Mouse (Mus musculus) forebrain, embryonic 12.5 days (tissue): ENCODE measurements around the gene Prkce. TPM values are rescaled to one million over a fixed set of nuclear protein-coding genes. Genes with fewer than 3 reads are reported as not detected.

Experiments
- ATAC-seq: fragments of 200-750 bp; cut with Nextera tagmentation; 2 replicates; pipeline ENCODE4 v1.8.0; 2017; ENCODE audit warnings: moderate TSS enrichment; ENCODE audit not compliant: low FRiP score
- H3K27ac ChIP-seq: fragments of 300-500 bp; sonication (generic); 2 replicates; pipeline ENCODE4 v1.5.1; 2016; ENCODE audit warnings: mild to moderate bottlenecking
- H3K27me3 ChIP-seq: fragments of 300-500 bp; sonication (generic); 2 replicates; pipeline ENCODE4 v1.6.1; 2016; ENCODE audit warnings: mild to moderate bottlenecking
- H3K36me3 ChIP-seq: fragments of 300-500 bp; sonication (generic); replicated peaks from 2 replicates; pipeline ENCODE4 v1.6.1; 2016; ENCODE audit warnings: mild to moderate bottlenecking
- H3K4me1 ChIP-seq: fragments of 300-500 bp; sonication (generic); 2 replicates; pipeline ENCODE4 v1.6.1; 2016
- H3K4me2 ChIP-seq: fragments of 300-500 bp; sonication (generic); 2 replicates; pipeline ENCODE4 v1.6.1; 2016; ENCODE audit warnings: mild to moderate bottlenecking, moderate library complexity
- H3K4me3 ChIP-seq: fragments of 300-500 bp; sonication (generic); replicated peaks from 2 replicates; pipeline ENCODE4 v1.5.1; 2016; ENCODE audit warnings: mild to moderate bottlenecking
- H3K9ac ChIP-seq: fragments of 300-500 bp; sonication (generic); 2 replicates; pipeline ENCODE4 v1.6.1; 2016; ENCODE audit warnings: mild to moderate bottlenecking
- H3K9me3 ChIP-seq: fragments of 300-500 bp; sonication (generic); 2 replicates; pipeline ENCODE4 v1.6.1; 2016
- WGBS: fragments of 180-500 bp; shearing (Covaris S2); methylation state at CpG from one replicate; pipeline ENCODE4 v1.1.7; 2016; 5-methylcytosine and 5-hydroxymethylcytosine counted together
- polyA plus RNA-seq: library from polyadenylated mRNA; unstranded; fragments of >200 nt; fragmentation: Nextera tagmentation; extraction: Ambion mirVana; gene quantifications from 2 replicates; pipeline ENCODE4 v1.2.1, GENCODE M21; 2016

Prkce gene
- polyA plus RNA-seq, 1 experiment from 2014 or later: 6.0 TPM

- H3K4me3 ChIP-seq: no peak overlapping the region
- H3K9ac ChIP-seq: no peak overlapping the region
- 96% methylated on average over 9 of the region's 9 CpGs for WGBS
- ATAC-seq: no peak
- no peaks in the 10 kb centered on the region for H3K36me3 ChIP-seq
- H3K4me2 ChIP-seq: no peak overlapping the region
- no peaks in the 10 kb centered on the region for H3K27me3 ChIP-seq
- H3K27ac ChIP-seq: no peak overlapping the region
- no peaks in the 10 kb centered on the region for H3K9me3 ChIP-seq
- no peaks in the 10 kb centered on the region for H3K4me1 ChIP-seq
These were observed 86.3 kb downstream of the Prkce start for GRCm38 (mm10) chr17:86253884-86254283.

DNA sequence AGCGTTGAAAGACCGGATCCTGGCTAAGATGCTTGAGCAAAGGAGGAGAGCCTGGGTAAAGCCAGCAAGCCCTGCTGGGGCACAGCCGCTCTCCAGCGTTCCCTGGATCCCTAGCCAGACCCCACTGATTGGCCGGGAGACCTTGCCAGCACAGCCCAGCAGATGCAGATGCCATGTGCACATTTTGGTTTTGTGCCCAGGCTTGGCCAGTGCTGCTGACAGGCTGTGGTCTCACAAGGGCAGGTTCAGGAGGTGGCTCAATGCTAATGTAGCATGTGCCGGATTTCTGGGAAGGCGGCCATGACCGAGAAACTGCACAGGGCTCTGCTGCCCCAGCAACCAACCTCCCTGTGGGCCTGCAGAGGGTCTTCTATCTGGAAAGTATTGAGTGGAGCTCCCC is 86.7 kb downstream of the Prkce start:
- no peak for ATAC-seq
- no peaks in the 10 kb centered on the region for H3K36me3 ChIP-seq

DNA sequence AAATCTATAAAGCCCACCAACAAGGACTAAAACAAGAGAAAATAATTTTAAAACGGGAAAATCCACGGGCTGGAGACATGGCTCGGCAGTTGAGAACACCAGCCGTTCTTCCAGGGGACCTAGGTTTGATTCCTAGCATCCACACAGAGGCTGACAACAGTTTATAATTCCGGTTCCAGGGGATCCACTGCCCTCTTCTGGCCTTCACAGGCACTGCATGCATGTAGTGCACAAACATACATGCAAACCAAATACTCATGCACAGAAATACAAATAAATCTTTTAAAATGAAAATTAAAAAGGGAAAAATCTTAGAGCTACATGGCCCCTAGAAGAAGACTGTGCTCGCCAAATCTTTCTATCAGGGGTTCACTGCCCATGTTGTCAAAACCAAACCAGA is 87.4 kb downstream of the Prkce start:
- H3K27ac ChIP-seq: no peak overlapping the region
- no peak overlapping the region for H3K4me3 ChIP-seq
- no peak overlapping the region for H3K4me2 ChIP-seq
- H3K9me3 ChIP-seq: no peaks in the 10 kb centered on the region
- no peak overlapping the region for H3K9ac ChIP-seq
- no peaks in the 10 kb centered on the region for H3K27me3 ChIP-seq
- no peaks in the 10 kb centered on the region for H3K4me1 ChIP-seq
- ATAC-seq: no peak
- 97% methylated on average over 6 of the region's 6 CpGs for WGBS
- H3K36me3 ChIP-seq: no peaks in the 10 kb centered on the region

More for the DNA sequence above, 86.7 kb downstream of the Prkce start:
- no peak overlapping the region for H3K4me3 ChIP-seq
- no peaks in the 10 kb centered on the region for H3K9me3 ChIP-seq
- no peaks in the 10 kb centered on the region for H3K27me3 ChIP-seq
- no peak overlapping the region for H3K4me2 ChIP-seq
- no peaks in the 10 kb centered on the region for H3K4me1 ChIP-seq
- H3K27ac ChIP-seq: no peak overlapping the region
- H3K9ac ChIP-seq: no peak overlapping the region
- WGBS: 92% methylated on average over 8 of the region's 8 CpGs

- H3K9me3 ChIP-seq: no peaks in the 10 kb centered on the region
- no peaks in the 10 kb centered on the region for H3K36me3 ChIP-seq
- H3K9ac ChIP-seq: no peak overlapping the region
- H3K27me3 ChIP-seq: no peaks in the 10 kb centered on the region
- whole genome bisulfite sequencing: 87% methylated on average over 10 of the region's 10 CpGs
- ATAC-seq: no peak
- H3K4me2 ChIP-seq: no peak overlapping the region
- H3K4me1 ChIP-seq: peaks cover 6% of the 10 kb centered on the region; the same call in 1 of the 2 replicates
- H3K4me3 ChIP-seq: no peak overlapping the region
- H3K27ac ChIP-seq: no peak overlapping the region
These were observed 89.1 kb downstream of the Prkce start for GRCm38 (mm10) chr17:86256730-86257131.

GRCm38 (mm10) chr17:86261067-86261466 is 93.5 kb downstream of the Prkce start:
- Histone ChIP-seq H3K4me3 (no peak overlapping the region), H3K9ac (no peak overlapping the region), H3K4me2 (no peak overlapping the region; the same call in 1 of the 2 replicates), H3K9me3 (no peaks in the 10 kb centered on the region), H3K4me1 (peaks cover 8% of the 10 kb centered on the region; the same call in 1 of the 2 replicates), H3K27me3 (no peaks in the 10 kb centered on the region), H3K27ac (no peak overlapping the region), H3K36me3 (no peaks in the 10 kb centered on the region)
- no peak for ATAC-seq
- WGBS: 44% methylated on average over 8 of the region's 8 CpGs

DNA sequence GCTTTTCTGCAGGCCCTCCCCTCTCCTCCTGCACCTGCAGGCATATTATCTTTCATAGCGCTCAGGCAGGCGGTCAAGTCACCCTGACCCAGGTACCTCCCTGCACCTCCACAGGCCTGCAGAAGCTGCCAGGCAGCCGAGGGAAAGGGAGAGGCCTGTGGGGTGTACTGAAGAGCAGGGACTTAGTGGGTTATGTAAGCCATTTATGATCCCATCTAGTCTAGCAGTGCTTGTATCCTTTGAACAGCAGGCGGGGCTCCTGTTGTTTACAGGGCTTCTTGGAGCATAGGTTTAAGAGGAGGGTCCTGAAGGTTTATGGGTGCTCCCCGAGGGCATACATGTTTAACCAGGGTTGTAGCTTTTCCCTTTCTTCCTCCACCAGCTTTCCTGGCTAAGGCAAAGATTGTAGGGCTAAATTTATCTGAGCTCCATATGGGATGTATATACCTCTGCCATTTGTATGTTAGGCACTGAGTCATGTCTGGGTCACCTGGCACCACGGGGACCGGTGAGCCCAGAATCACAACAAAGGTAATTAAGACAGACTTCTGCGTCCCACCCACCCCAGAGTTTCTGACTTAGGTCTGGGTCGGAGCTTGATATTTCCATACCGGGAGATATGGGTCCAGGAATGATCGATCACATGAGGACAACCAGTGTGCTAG is 96.5 kb downstream of the Prkce start:
- H3K4me1 ChIP-seq: peaks cover 8% of the 10 kb centered on the region; the same call in 1 of the 2 replicates
- H3K9ac ChIP-seq: no peak overlapping the region
- no peak overlapping the region for H3K4me3 ChIP-seq
- ATAC-seq: no peak
- H3K36me3 ChIP-seq: no peaks in the 10 kb centered on the region
- H3K27ac ChIP-seq: no peak overlapping the region
- H3K9me3 ChIP-seq: no peaks in the 10 kb centered on the region
- 88% methylated on average over 11 of the region's 11 CpGs for WGBS
- H3K27me3 ChIP-seq: no peaks in the 10 kb centered on the region
- H3K4me2 ChIP-seq: no peak overlapping the region

DNA sequence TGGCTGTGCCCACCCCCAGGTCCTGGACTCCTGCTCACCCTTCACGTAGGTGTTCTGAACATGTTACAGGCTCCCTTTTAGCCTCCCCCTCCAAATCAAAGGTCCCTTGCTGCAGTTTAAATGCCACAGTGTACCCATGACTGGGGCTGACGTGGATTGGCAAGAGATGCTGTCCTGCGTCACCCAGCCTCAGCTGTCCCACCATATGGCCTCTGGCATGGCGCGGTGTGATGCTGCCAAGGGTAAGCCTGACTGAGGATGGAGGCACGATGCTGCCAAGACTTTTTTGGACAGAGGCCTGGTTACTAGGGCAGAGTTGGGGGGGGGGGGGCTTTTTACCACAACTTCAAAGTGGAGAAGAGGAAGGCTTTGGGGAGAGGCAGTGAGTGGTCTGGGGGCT is 98.5 kb downstream of the Prkce start:
- no peak overlapping the region for H3K9ac ChIP-seq
- H3K27me3 ChIP-seq: no peaks in the 10 kb centered on the region
- 0 out of 2 replicates have a peak, but pooled peaks cover 6% of the 10 kb centered on the region for H3K4me1 ChIP-seq
- no peak overlapping the region for H3K4me2 ChIP-seq
- 88% methylated on average over 6 of the region's 6 CpGs for WGBS
- H3K36me3 ChIP-seq: no peaks in the 10 kb centered on the region
- no peaks in the 10 kb centered on the region for H3K9me3 ChIP-seq
- no peak overlapping the region for H3K27ac ChIP-seq
- no peak overlapping the region for H3K4me3 ChIP-seq
- no peak for ATAC-seq

DNA sequence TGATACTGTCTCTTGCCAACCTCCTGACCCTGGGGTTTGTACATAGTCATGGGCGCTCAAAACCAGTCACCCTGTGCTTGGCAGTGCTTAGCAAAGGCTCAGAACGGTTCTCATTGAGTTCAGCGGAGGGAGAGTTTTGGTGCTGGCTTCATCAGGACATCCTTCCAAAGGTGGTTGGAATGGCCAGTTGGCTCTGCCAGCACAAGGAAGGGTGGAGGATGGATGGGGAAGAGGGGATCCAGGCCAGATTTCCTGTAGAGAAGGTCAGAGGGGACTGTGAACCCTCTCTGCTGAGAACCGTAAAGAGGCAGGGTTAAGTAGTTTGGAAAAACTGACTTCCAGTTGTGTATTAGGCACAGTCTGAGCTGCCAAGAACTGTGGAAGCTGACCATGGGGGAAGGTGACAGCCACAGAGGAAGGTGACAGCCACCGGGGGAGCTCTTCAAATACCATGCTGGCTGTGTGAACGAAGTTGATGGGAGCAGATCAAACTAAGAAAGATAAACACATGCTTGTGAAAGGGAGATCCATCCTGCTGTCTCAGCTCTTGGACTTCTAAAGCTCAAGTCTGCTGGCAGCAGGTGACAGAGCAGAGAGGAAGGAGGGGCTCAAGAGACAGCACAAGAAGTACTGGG is 99.7 kb downstream of the Prkce start:
- ATAC-seq: no peak
- Histone ChIP-seq H3K27me3 (no peaks in the 10 kb centered on the region), H3K36me3 (no peaks in the 10 kb centered on the region), H3K4me1 (peaks cover 5% of the 10 kb centered on the region; the same call in 1 of the 2 replicates), H3K4me3 (no peak overlapping the region), H3K9me3 (no peaks in the 10 kb centered on the region), H3K9ac (no peak overlapping the region), H3K27ac (no peak overlapping the region), H3K4me2 (no peak overlapping the region)
- 78% methylated on average over 6 of the region's 6 CpGs for WGBS

GRCm38 (mm10) chr17:86269639-86270038 is 102.1 kb downstream of the Prkce start:
- no peaks in the 10 kb centered on the region for H3K36me3 ChIP-seq
- ATAC-seq: no peak
- no peak overlapping the region for H3K27ac ChIP-seq
- no peak overlapping the region for H3K4me3 ChIP-seq
- H3K27me3 ChIP-seq: no peaks in the 10 kb centered on the region
- no peak overlapping the region for H3K9ac ChIP-seq
- H3K4me2 ChIP-seq: no peak overlapping the region
- peaks cover 5% of the 10 kb centered on the region; the same call in 1 of the 2 replicates for H3K4me1 ChIP-seq
- H3K9me3 ChIP-seq: no peaks in the 10 kb centered on the region
- WGBS: 95% methylated on average over 8 of the region's 8 CpGs

- no peak overlapping the region for H3K4me3 ChIP-seq
- no peak overlapping the region for H3K9ac ChIP-seq
- H3K4me1 ChIP-seq: peaks cover 5% of the 10 kb centered on the region; the same call in 1 of the 2 replicates
- H3K27ac ChIP-seq: no peak overlapping the region
- no peak overlapping the region for H3K4me2 ChIP-seq
- no peaks in the 10 kb centered on the region for H3K27me3 ChIP-seq
- 87% methylated on average over 13 of the region's 13 CpGs for WGBS
- H3K36me3 ChIP-seq: no peaks in the 10 kb centered on the region
- ATAC-seq: no peak
- no peaks in the 10 kb centered on the region for H3K9me3 ChIP-seq
These were observed 102.9 kb downstream of the Prkce start for GRCm38 (mm10) chr17:86270523-86270922.

- no peaks in the 10 kb centered on the region for H3K27me3 ChIP-seq
- H3K9ac ChIP-seq: no peak overlapping the region
- H3K4me3 ChIP-seq: no peak overlapping the region
- no peak overlapping the region for H3K27ac ChIP-seq
- H3K4me2 ChIP-seq: no peak overlapping the region
- ATAC-seq: no peak
- peaks cover 5% of the 10 kb centered on the region; the same call in 1 of the 2 replicates for H3K4me1 ChIP-seq
- WGBS: 47% methylated on average over 4 of the region's 4 CpGs
- H3K9me3 ChIP-seq: no peaks in the 10 kb centered on the region
- no peaks in the 10 kb centered on the region for H3K36me3 ChIP-seq
These were observed 103.7 kb downstream of the Prkce start for GRCm38 (mm10) chr17:86271277-86271676.

GRCm38 (mm10) chr17:86272961-86273360 is 105.4 kb downstream of the Prkce start:
- ATAC-seq: no peak
- Histone ChIP-seq H3K27ac (no peak overlapping the region), H3K4me2 (no peak overlapping the region), H3K27me3 (no peaks in the 10 kb centered on the region), H3K4me3 (no peak overlapping the region), H3K4me1 (peaks cover 5% of the 10 kb centered on the region; the same call in 1 of the 2 replicates), H3K9ac (no peak overlapping the region), H3K9me3 (no peaks in the 10 kb centered on the region), H3K36me3 (no peaks in the 10 kb centered on the region)
- 70% methylated on average over 6 of the region's 6 CpGs for WGBS
